Mouse (Mus musculus) right cerebral cortex, postnatal 10 days (tissue): ENCODE measurements at regions not wholly inside any gene's neighbourhood (a gene's known extent, or its start where the extent isn't known, plus 50 kb on each side); places are given as distances from the start of the nearest gene placed in this dataset.

Source experiments
- DNase-seq, 2 experiments: peaks; one replicate each; pipeline ENCODE4 v3.0.0; 2021; ENCODE audit warnings: low spot score in 2 of 2

DNA sequence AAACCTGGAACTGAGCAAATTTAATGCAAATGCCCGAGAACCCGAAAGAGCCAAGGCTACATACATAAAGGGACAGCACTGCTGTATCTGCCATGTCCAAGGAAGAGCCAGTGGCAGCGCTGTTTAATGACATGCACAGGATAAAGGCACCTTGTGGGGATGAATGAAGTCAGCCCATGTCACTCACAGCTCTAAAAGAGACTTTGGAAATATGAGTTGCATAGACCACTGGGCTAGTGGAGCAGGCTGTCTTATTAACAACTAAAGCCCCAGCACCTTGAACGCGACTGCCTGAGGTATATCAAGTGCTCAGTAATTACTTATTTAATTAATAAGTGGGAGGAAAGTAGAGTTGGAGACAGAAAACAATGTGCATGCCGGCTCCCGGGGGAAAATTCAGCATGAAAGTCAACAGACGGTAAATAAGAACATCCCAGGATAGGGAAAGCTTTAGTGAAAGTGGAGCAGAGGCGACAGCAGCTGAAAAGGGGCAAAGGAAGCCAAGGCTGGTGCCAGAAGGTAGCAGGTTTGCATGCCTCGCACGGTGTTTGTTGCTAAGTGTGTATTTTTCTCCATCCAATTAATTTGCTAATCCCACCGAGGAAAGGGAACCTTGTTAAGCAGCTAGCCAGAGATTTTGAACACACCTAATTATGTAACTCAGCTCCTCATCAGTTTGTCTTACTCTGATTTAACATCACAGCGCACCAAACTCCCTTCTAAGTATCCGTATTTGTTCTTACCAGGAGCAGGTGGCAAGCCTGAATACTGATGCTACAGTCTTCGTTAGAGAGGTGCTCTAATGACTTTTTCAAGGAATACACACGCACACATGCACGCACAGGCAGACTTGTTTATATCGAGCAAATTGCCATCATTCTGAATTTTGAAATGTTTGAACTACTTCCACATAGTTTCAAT, 167.4 kb downstream of the Triml1 start:
- DNase-seq = no peak

DNA sequence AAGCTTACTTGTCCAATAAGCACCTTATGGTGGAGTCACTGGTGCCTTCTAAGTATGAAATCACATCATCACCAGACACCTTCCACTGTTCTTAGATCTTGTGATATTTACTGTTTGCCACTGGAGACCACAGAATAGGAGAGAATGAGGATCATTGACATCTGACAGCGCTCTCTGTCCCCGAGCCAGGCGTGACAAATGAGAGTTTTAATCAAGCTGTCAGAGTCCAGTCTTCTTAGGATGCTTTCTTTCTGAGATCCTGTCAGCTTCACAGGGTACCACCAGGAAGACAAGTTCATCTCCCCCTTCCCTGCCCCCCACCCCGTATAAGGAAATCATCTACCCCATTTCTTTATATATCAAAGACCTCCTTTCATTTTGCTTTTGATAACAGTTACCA, 168.7 kb downstream of the Triml1 start:
- no peak for DNase-seq

DNA sequence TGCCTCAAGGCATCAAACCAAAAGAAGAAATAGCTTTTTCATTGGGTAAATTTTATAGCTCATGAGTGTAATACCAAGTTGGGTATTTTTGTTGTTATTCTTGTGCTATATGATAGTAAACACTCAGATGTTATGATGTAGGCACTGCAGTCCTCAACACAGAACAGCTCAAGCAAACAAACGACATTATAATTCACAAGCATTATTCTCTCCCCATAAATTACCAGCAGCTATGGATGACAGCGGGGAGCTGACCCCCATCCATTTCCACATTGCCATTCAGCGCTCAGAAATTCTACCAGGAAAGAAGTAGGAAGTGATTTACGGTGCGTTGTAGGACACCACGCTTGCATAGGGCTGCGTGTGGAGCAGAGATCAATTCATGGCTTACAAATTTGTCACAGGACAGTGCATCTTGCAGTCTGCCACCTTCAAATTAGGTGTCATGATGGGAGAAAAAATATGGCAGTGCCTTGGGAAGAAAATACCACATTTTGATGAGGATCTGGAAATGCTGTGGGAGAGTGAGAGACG, 173.4 kb downstream of the Triml1 start:
- no peak for DNase-seq

DNA sequence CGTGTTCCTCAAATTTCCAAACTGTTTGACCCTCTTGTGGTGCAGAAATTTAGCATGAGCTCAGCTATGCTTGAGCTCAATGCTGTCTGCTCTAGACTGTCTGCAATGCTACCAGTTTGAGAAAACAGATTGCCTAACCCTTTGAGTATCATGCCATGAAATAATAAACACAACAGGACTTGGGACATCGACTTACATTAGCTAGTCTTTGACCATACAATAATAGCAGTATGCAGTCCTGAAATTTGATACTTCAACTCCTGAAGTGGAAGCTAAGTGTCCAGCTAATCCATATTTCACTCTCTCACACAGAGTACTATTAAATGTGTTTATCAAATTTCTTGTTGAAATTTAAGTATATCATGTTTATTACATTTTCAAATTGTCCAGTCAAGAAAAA, 176.8 kb downstream of the Triml1 start:
- DNase-seq = no peak

DNA sequence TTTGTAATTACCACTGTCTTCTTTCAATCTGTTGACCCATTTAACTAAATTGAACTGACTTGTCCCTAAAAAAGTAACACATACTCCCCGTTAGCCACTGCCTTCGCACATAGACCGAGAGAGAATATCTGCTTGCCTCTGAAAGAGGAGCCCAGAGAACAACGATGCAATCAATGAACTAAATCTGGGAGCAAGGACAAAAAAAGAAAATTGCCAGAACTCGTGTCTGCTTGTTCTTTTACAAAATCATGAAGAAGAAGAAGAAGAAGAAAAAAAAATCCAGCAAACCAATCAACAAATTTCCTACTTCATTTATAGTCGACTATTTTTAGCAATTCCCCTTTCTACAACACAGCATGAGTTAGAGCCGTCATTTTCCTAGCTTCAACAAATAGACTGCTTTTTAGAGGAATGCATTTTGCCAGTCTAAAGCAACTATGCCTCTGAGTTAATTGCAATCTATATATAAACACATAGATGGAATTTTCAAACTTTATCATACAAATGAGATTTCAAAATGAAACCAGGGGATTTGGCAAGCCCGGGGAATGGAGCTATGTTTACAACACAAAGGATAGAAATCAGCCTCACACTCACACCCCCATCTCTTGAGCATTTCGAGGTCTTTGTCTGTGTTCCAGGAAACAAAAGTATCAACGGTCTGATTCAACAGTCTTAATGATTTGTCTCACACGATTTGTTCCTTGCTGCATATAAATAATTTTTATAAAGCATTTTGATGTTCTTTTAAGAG, 183.1 kb downstream of the Triml1 start:
- DNase-seq = peak in 1 of 2 experiments; percentile 34

DNA sequence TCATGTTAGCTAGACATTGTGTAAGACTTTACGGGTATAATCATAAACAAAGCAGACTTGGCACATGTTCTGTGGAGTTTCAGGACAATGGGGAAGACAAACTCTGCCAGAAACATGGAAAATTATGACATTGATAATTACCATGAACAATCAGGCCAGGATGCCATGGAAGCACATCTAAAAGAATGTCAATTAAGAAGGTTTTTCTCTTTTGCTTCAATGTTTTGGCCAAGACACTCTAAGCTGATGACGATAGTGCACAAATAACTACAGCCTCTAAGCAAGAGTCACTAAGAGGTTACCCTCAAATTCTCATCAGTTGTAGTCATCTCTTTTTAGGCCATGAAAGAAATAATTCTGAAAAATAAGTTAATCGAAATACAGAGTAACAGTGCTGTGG, 208.7 kb downstream of the Triml1 start:
- no peak for DNase-seq

DNA sequence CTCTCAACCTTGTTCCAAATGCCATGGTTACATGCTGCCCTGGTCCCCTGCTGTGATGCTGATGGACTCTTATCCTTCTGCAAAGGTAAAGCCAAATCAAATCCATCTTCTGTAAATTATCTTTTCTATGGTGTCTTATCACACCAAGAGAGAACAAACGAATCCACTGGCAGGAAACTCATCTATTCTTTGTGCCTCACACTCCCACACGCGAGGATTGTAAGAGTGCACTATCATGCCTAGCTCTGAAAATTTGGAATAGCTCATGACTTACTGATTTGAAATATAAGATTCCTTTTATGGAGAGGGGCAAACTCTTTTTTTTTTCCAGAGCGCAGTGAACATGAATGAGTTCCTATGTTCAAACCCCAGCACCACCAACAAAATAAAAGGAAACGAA, 249.6 kb downstream of the Triml1 start:
- no peak for DNase-seq

DNA sequence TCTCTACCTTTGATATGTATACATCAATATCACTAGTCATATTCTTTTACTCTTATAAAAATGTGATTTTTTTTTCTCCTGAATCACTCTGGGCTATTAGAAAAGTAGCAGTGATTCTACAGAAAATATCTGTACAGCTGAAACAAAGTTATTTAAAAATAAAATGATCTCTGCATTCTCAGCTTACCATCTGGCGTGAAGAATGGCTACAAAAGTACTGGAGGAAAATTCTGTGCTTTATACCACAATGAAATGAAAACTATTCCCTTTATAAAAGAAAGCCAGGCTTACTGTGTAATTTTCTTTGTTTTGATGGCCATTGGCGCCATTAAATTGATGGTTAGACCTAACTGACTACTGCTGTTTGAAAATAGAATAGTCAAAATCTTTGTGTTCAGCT, 254.8 kb downstream of the Triml1 start:
- DNase-seq = no peak

DNA sequence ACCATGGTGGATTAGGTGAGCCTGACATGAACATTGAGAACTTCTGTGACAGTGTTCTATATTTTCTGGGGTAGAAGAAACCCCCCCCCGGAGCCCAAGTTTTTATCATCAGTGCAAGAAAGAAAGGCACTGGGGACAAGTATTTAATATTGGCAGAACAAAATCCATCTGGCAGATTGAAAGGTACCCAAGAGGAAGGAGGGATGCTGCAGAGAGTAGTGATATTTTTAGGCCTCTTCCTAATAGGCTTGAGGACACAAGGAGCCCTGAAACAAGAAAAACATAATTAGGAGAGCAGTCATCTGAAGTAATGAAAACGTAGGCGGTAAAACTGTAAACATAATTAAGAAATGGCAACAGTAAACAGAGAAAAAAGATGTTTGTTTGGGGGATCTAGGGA, 271.0 kb downstream of the Triml1 start:
- no peak for DNase-seq
